Mouse (Mus musculus) heart, embryonic 14.5 days (tissue): ENCODE data around the gene Ggct. TPM values are rescaled to one million over a fixed set of nuclear protein-coding genes. Genes with fewer than 3 reads are reported as not detected.

Experiments
- ATAC-seq: fragments of 200-750 bp; cut with Nextera tagmentation; 2 replicates; pipeline ENCODE4 v1.8.0; 2017; ENCODE audit warnings: low read depth, moderate TSS enrichment; ENCODE audit not compliant: insufficient number of reproducible peaks, insufficient read depth, low FRiP score
- H3K27ac ChIP-seq, 2 experiments: fragments of 200-500 bp in 1 of 2; fragments of 300-500 bp in 1 of 2; sonication (generic) in 1 of 2; replicated peaks in 1 of 2; 2 replicates each; pipeline ENCODE4 v1.5.1; 2012 to 2014; ENCODE audit warnings: low read depth in 2 of 2, low read length in 2 of 2, control low read depth in 1 of 2, mild to moderate bottlenecking in 1 of 2, mixed read lengths in 1 of 2; ENCODE audit not compliant: control insufficient read depth in 1 of 2, insufficient read depth in 1 of 2
- H3K27me3 ChIP-seq: fragments of 300-500 bp; sonication (generic); 2 replicates; pipeline ENCODE4 v1.6.1; 2014; ENCODE audit warnings: mild to moderate bottlenecking, low read length, control low read depth; ENCODE audit not compliant: control insufficient read depth, insufficient read depth
- H3K36me3 ChIP-seq: fragments of 300-500 bp; sonication (generic); 2 replicates; pipeline ENCODE4 v1.6.1; 2014; ENCODE audit warnings: mild to moderate bottlenecking, control low read depth, low read length, mixed read lengths; ENCODE audit not compliant: control insufficient read depth, insufficient read depth
- H3K4me1 ChIP-seq, 2 experiments: fragments of 200-500 bp in 1 of 2; fragments of 300-500 bp in 1 of 2; sonication (generic) in 1 of 2; 2 replicates each; pipeline ENCODE4 v1.6.1; 2012 to 2014; ENCODE audit warnings: low read length in 2 of 2, control low read depth in 1 of 2, mixed read lengths in 1 of 2; ENCODE audit not compliant: control insufficient read depth in 2 of 2, insufficient read depth in 2 of 2
- H3K4me2 ChIP-seq: fragments of 300-500 bp; sonication (generic); 2 replicates; pipeline ENCODE4 v1.6.1; 2014; ENCODE audit warnings: mild to moderate bottlenecking, low read length
- H3K4me3 ChIP-seq, 2 experiments: fragments of 200-500 bp in 1 of 2; fragments of 300-500 bp in 1 of 2; sonication (generic) in 1 of 2; 2 replicates each; pipeline ENCODE4 v1.5.1; 2012 to 2014; ENCODE audit warnings: low read length in 2 of 2, mild to moderate bottlenecking in 2 of 2, control low read depth in 1 of 2, low read depth in 1 of 2, moderate library complexity in 1 of 2; ENCODE audit not compliant: control insufficient read depth in 1 of 2, insufficient read depth in 1 of 2
- H3K9ac ChIP-seq: fragments of 300-500 bp; sonication (generic); 2 replicates; pipeline ENCODE4 v1.6.1; 2014; ENCODE audit warnings: mild to moderate bottlenecking, low read length
- H3K9me3 ChIP-seq: fragments of 300-500 bp; sonication (generic); 2 replicates; pipeline ENCODE4 v1.6.1; 2016; ENCODE audit warnings: low read length, control low read depth; ENCODE audit not compliant: control insufficient read depth
- WGBS: fragments of 180-500 bp; shearing (Covaris S2); extraction: QIAGEN DNeasy Blood & Tissue Kit; methylation state at CpG from one replicate; pipeline ENCODE4 v1.1.7; 2014; 5-methylcytosine and 5-hydroxymethylcytosine counted together
- polyA plus RNA-seq: library from polyadenylated mRNA; unstranded; fragments of >200 nt; fragmentation: Nextera tagmentation; extraction: Ambion mirVana; gene quantifications from 2 replicates; pipeline ENCODE4 v1.2.1, GENCODE M21; 2014

Gene Ggct
- polyA plus RNA-seq, result 6.6 and 6.8 TPM in 2 replicates

DNA sequence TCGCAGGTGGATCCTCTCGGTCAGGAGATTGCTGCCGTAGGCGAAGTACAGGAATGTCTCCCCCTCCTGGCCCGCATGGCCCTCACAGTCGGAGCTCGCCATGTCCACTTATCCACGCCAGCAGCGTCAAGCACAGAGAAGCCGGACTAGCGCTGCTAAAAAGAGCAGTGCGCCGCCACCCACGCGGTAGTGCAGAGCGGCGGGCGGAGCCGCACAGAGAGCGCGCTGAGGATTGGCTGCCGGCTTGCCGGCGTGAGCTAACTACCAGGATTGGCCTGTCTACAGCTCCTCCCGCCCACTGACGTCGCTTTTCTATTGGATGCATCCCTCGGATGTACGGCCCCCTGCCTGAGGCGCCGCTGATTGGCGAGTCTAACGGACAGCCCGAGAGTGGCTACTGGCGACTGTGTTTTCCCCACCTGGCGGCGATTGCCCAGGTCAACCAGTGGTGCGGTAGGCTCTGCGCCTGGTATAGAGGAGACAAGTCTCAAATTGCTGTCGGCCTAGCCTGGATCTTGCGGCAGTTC lies at the start of gene Ggct:
Ggct (minus strand) TSS at position 217 of the 527 bp plus-strand sequence.
- WGBS, result under 1% methylated on average over 41 of the region's 41 CpGs
- Histone ChIP-seq H3K27me3 (no peaks in the 10 kb centered on the region), H3K4me2 (peak within 1 kb of the TSS; percentile 92), H3K36me3 (no peaks in the 10 kb centered on the region), H3K9me3 (no peaks in the 10 kb centered on the region), H3K4me3 (peak within 1 kb of the TSS; percentile 54 to 62), H3K4me1 (0 out of 4 replicates have a peak, but pooled peaks cover 0 to 4% of the 10 kb centered on the region in 2 experiments), H3K27ac (peak within 1 kb of the TSS; percentile 38 to 45; a peak in 2 of 4 replicates), H3K9ac (peak within 1 kb of the TSS; percentile 70)
- peak; percentile 100 for ATAC-seq

DNA sequence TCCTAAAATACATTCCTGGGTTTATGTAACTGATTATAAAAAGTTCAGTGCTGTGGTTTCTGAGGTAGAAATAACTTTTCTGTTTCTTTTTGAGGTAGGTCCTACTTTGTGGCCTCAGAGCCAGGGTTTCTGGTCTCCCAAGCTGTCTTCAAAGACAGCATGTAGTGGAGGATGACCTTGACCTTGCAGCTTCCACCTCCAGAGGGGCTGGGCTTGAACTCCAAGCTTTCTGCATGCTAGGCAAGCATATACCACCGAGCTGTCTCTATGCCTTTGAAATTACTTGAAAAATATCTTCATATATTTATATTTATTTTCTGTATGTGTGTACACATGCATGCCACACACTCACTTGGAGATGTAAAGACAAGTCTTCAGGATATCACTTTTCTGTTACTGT lies 47.3 kb upstream of the Ggct start:
- no peaks in the 10 kb centered on the region for H3K9me3 ChIP-seq
- peak overlapping the region in 1 of 2 experiments; percentile 86; a peak in 1 of 4 replicates for H3K4me3 ChIP-seq
- peaks cover 0 to 18% of the 10 kb centered on the region in 2 experiments; a peak in 3 of 4 replicates for H3K4me1 ChIP-seq
- no peaks in the 10 kb centered on the region for H3K27me3 ChIP-seq
- 31% methylated on average over 1 of the region's 1 CpGs for WGBS
- ATAC-seq, result no peak
- no peaks in the 10 kb centered on the region for H3K36me3 ChIP-seq
- peak overlapping the region; percentile 45; the same call in 1 of the 2 replicates for H3K9ac ChIP-seq
- peak overlapping the region; percentile 80 for H3K4me2 ChIP-seq
- peak overlapping the region in 1 of 2 experiments; percentile 35; a peak in 1 of 4 replicates for H3K27ac ChIP-seq

DNA sequence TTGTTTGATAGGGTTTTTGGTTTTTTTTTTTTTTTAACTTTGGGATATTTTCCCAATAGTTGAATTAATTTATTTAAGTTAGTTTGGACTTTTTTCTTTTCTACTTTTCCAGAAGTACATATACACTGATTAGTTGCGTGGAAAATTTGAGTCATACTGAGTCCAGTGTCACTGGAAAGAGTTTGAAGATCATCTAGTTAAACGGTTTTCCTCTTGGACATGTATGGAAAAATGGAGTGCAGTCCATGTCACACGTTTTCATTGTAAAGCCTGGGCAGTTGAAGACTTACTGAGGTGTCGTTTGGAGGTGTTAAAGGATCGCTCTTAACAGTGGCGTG lies 46.7 kb upstream of the Ggct start:
- H3K4me3 ChIP-seq, result peak overlapping the region in 1 of 2 experiments; percentile 86; a peak in 3 of 4 replicates
- H3K4me2 ChIP-seq, result peak overlapping the region; percentile 80
- 31% methylated on average over 6 of the region's 6 CpGs for WGBS
- H3K9me3 ChIP-seq, result no peaks in the 10 kb centered on the region
- H3K36me3 ChIP-seq, result no peaks in the 10 kb centered on the region
- peak overlapping the region; percentile 94 for H3K9ac ChIP-seq
- no peaks in the 10 kb centered on the region for H3K27me3 ChIP-seq
- H3K27ac ChIP-seq, result peak overlapping the region; percentile 92 to 93; a peak in 3 of 4 replicates
- no peak for ATAC-seq
- peaks cover 0 to 18% of the 10 kb centered on the region in 2 experiments; a peak in 3 of 4 replicates for H3K4me1 ChIP-seq

DNA sequence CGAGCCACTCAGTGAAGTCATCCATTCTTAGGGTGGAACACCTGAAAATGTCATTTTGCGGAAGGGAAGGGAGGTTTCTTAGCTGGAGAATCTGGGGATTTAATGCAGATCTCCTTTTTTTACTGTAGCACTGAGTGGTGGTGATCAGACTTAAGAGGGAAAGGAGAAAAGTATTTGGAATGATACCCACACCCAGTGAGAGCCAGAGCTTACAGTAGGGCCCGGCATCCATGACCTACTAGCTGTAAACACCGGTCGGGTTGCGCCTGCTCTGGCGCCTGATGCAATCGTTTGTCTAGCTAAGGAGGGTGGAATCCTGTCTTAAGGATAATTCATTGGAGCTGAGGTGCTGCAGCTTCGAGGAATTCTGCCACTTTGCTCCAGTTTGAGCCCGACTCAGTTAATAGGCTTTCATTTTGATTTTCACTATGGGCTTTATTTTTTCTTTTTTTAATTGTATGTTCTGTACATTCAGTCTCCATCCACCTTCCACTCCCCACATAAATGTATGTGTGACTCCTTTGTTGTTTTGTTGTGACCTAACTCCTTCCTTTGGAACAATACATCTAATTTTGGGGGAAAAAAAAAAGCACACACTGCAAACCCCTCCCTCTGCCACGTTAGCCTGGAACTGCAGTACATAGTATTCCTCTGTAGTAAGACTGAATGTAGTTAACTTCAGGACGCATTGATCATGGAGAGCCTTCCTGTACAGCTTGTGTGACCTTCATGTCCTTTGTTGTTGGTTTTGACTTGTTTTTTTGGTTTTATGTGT lies 46.1 kb upstream of the Ggct start:
- Histone ChIP-seq H3K9ac (peak overlapping the region; percentile 94), H3K4me3 (peak overlapping the region; percentile 86 to 96), H3K9me3 (no peaks in the 10 kb centered on the region), H3K4me1 (peaks cover 0 to 18% of the 10 kb centered on the region in 2 experiments; a peak in 3 of 4 replicates), H3K36me3 (no peaks in the 10 kb centered on the region), H3K27ac (peak overlapping the region; percentile 92 to 93), H3K27me3 (no peaks in the 10 kb centered on the region), H3K4me2 (peak overlapping the region; percentile 80)
- 2% methylated on average over 12 of the region's 12 CpGs for WGBS
- ATAC-seq, result no peak

DNA sequence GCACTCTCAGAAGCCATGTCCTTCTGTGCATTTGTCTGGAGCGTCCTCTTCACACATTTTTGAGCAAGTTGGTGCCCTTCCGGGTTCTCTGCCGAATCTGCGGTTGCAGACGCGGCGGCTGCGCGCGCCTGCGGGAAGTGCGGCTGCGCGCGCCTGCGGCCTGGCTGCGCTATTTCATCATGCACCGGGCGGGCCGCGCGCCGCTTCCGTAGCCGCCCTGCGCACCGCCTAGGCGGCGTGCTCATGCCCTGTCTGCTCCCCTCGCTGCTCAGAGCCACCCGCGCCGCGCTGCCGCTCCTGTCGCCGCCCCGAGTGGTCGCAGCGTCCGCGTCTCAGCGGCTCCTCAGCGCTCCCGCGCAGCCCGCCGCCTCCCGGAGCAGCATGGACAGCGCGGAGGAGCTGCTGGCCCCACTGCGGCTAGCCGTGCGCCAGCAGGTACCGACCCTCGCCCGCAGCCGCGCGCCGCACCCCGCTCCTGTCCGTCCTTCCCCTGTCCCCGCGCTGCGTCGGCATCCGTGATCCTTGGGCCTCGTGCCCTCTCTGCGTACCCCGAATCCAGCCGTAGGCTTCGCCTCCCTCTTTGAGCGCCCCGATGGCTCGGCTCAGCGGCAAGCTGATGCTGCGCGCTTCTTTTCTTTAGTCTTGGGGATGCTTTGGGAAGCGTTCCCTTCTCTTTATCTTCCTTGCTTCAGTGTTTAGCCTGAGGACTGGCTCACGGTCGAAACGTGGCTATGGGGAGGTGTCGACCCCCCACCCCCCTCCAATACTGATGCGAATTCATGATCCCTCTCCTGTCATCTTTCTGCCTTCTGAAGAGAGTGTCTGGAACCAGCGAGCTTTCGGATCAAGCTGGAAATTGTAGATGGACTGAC lies 45.3 kb upstream of the Ggct start, which contains the start of gene Gars:
Gars (plus strand) TSS at position 209 of the 872 bp plus-strand sequence.
- no peaks in the 10 kb centered on the region for H3K27me3 ChIP-seq
- WGBS, result under 1% methylated on average over 72 of the region's 87 CpGs
- no peaks in the 10 kb centered on the region for H3K36me3 ChIP-seq
- peak; percentile 91 for ATAC-seq
- H3K27ac ChIP-seq, result peak within 1 kb of the TSS; percentile 92 to 93
- H3K9me3 ChIP-seq, result no peaks in the 10 kb centered on the region
- peak within 1 kb of the TSS; percentile 94 for H3K9ac ChIP-seq
- peak within 1 kb of the TSS; percentile 80 for H3K4me2 ChIP-seq
- peak within 1 kb of the TSS; percentile 86 to 96 for H3K4me3 ChIP-seq
- H3K4me1 ChIP-seq, result peaks cover 0 to 18% of the 10 kb centered on the region in 2 experiments; a peak in 3 of 4 replicates

DNA sequence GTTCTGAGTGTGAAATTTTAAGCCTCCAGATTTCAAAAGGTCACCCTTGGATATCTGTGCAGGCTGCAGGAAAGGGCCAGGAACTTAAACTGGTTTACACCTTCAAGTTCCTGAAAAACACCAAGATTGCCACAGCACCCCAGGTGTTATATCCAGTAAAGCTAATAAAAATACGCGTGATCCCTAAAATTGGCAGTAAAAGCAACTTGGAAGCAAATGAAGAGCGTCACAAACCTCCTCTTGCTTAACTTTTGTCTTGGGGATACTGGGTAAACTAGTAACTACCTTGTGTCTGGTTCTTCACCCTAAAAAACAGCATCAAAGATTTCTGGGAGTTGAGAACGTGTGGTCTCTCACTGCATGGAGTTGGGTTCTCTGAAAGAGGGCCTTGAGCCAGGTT lies 44.0 kb upstream of the Ggct start:
- Histone ChIP-seq H3K27me3 (no peaks in the 10 kb centered on the region), H3K27ac (no peak overlapping the region), H3K9ac (no peak overlapping the region), H3K36me3 (no peaks in the 10 kb centered on the region), H3K4me1 (peaks cover 0 to 15% of the 10 kb centered on the region in 2 experiments; a peak in 3 of 4 replicates), H3K9me3 (no peaks in the 10 kb centered on the region), H3K4me2 (no peak overlapping the region), H3K4me3 (no peak overlapping the region)
- WGBS, result 86% methylated on average over 4 of the region's 4 CpGs
- ATAC-seq, result no peak

DNA sequence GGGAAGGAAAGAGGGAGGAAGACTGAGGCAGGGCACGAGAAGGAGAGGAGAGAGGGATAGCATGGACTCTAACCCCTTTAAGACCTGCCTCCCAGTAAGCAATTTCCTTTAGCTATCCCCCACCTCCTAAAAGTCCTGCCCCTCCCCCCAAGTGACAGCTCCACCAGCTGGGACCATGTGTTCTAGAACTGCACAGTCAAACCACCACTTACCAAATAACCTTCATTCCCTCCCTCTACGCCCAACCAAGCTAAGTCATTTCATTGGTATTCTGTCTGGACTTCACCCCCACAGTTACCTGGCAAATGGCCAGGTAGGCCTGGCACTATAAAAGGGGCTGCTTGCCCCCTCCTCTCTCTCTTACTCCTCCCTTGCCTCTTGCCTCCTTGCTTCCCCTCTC lies 34.9 kb upstream of the Ggct start:
- Histone ChIP-seq H3K36me3 (no peaks in the 10 kb centered on the region), H3K27me3 (no peaks in the 10 kb centered on the region), H3K9me3 (no peaks in the 10 kb centered on the region), H3K4me3 (no peak overlapping the region), H3K4me2 (no peak overlapping the region), H3K27ac (no peak overlapping the region), H3K9ac (no peak overlapping the region), H3K4me1 (no peaks in the 10 kb centered on the region)
- ATAC-seq, result no peak
- WGBS, result 71% methylated on average over 2 of the region's 2 CpGs
